Mouse (Mus musculus): Measurements from ENCODE around the gene Gm3115.
"Not testable (repeated sequence)": the region's sequence is repeated elsewhere in the genome, so short reads cannot be mapped to it uniquely, and the experiment has no call there.

Gene Gm3115

GRCm38 (mm10) chr14:4083820-4084219 is at the start of gene Gm3115:
Gene Gm3115, plus strand, starts transcription at chr14:4084120.
- not testable (repeated sequence) for DNase-seq (ENCODE audit: low read depth, low spot score)

GRCm38 (mm10) chr14:4110426-4110825 is 26.5 kb downstream of the Gm3115 start, which contains the start of gene Gm8108:
Gene Gm8108, plus strand, starts transcription at chr14:4110526.
- DNase-seq (ENCODE audit: low read depth, low spot score), result not testable (repeated sequence)

- not testable (repeated sequence) for DNase-seq (ENCODE audit: low read depth, low spot score)
Observed at GRCm38 (mm10) chr14:4141646-4142045, 57.7 kb downstream of the Gm3115 start.

Measured in retina, adult 2 months (tissue).